Mouse (Mus musculus) heart, embryonic 12.5 days (tissue): ENCODE data around the gene Kif1b. TPM values are rescaled to one million over a fixed set of nuclear protein-coding genes. Genes with fewer than 3 reads are reported as not detected.

ENCODE experiments used
- ATAC-seq: fragments of 200-750 bp; cut with Nextera tagmentation; 2 replicates; pipeline ENCODE4 v1.8.0; 2017; ENCODE audit warnings: moderate TSS enrichment, moderate library complexity; ENCODE audit not compliant: insufficient number of reproducible peaks, low FRiP score
- H3K27ac ChIP-seq: fragments of 300-500 bp; sonication (generic); 2 replicates; pipeline ENCODE4 v1.5.1; 2016; ENCODE audit warnings: mild to moderate bottlenecking, moderate library complexity; ENCODE audit not compliant: poor library complexity, severe bottlenecking
- H3K27me3 ChIP-seq: fragments of 300-500 bp; sonication (generic); replicated peaks from 2 replicates; pipeline ENCODE4 v1.6.1; 2016; ENCODE audit warnings: mild to moderate bottlenecking, moderate library complexity
- H3K36me3 ChIP-seq: fragments of 300-500 bp; sonication (generic); 2 replicates; pipeline ENCODE4 v1.6.1; 2016; ENCODE audit warnings: mild to moderate bottlenecking, moderate library complexity
- H3K4me1 ChIP-seq: fragments of 300-500 bp; sonication (generic); replicated peaks from 2 replicates; pipeline ENCODE4 v1.6.1; 2016; ENCODE audit warnings: mild to moderate bottlenecking
- H3K4me2 ChIP-seq: fragments of 300-500 bp; sonication (generic); 2 replicates; pipeline ENCODE4 v1.6.1; 2016; ENCODE audit warnings: mild to moderate bottlenecking, moderate library complexity
- H3K4me3 ChIP-seq: fragments of 300-500 bp; sonication (generic); 2 replicates; pipeline ENCODE4 v1.5.1; 2016; ENCODE audit warnings: mild to moderate bottlenecking
- H3K9ac ChIP-seq: fragments of 300-500 bp; sonication (generic); 2 replicates; pipeline ENCODE4 v1.6.1; 2016; ENCODE audit warnings: mild to moderate bottlenecking, moderate library complexity
- H3K9me3 ChIP-seq: fragments of 300-500 bp; sonication (generic); replicated peaks from 2 replicates; pipeline ENCODE4 v1.6.1; 2016; ENCODE audit warnings: mild to moderate bottlenecking, moderate library complexity
- WGBS: fragments of 180-500 bp; shearing (Covaris S2); methylation state at CpG from one replicate; pipeline ENCODE4 v1.1.7; 2016; 5-methylcytosine and 5-hydroxymethylcytosine counted together
- polyA plus RNA-seq: library from polyadenylated mRNA; unstranded; fragments of >200 nt; fragmentation: Nextera tagmentation; extraction: Ambion mirVana; gene quantifications from 2 replicates; pipeline ENCODE4 v1.2.1, GENCODE M21; 2016

Gene Kif1b
- polyA plus RNA-seq, 1 experiment from 2014 or later = 60.1 TPM

GRCm38 (mm10) chr4:149188563-149188962 lies 118.9 kb downstream of the Kif1b start:
- ATAC-seq = no peak
- Histone ChIP-seq H3K27ac (no peak overlapping the region), H3K9ac (no peak overlapping the region), H3K36me3 (peaks cover 83% of the 10 kb centered on the region), H3K27me3 (no peaks in the 10 kb centered on the region), H3K4me3 (no peak overlapping the region), H3K4me2 (no peak overlapping the region), H3K9me3 (no peaks in the 10 kb centered on the region; the same call in 1 of the 2 replicates), H3K4me1 (no peaks in the 10 kb centered on the region)
- 87% methylated on average over 2 of the region's 2 CpGs for WGBS

DNA sequence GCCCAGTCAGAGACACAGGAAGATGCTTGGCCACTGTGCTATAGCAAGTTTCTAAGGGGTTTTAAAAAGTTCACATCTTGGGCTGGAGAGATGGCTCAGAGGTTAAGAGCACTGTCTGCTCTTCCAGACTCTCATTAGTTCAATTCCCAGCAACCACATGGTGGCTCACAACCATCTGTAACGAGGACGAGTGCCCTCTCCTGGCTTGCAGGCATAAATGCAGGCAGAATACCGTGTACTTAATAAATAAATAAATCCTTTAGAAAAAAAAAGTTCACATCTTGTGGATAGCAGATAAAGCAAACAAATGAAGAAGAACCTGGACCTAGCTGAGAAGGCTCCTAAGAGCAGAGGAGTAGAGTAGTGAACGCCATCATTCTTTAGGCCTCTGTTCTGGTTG lies 124.7 kb downstream of the Kif1b start:
- H3K9me3 ChIP-seq = no peaks in the 10 kb centered on the region
- no peak for ATAC-seq
- peaks cover 87% of the 10 kb centered on the region for H3K36me3 ChIP-seq
- H3K9ac ChIP-seq = no peak overlapping the region
- 49% methylated on average over 4 of the region's 4 CpGs for WGBS
- H3K4me1 ChIP-seq = no peaks in the 10 kb centered on the region
- H3K4me3 ChIP-seq = no peak overlapping the region
- no peak overlapping the region for H3K27ac ChIP-seq
- H3K4me2 ChIP-seq = no peak overlapping the region
- H3K27me3 ChIP-seq = no peaks in the 10 kb centered on the region

DNA sequence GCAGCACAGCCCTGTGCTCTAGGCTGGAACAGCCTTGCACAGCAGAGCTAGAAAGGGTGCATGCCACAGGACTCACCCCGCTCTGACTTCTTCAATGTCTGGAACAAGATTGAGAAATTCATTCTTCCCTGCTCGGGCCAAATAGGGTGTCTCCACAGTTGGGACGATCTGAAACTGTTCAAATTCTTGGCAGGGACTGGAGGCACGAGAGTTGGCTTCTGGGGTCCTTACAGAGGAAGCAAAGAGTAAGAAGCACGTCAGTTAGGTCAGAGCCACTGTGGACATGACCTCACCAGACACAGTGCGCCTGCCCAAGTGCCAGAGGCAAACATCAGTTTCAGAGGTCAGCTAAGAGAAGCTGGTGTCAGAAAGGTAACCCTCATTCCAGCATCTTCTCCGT lies 125.3 kb downstream of the Kif1b start:
- Histone ChIP-seq H3K36me3 (peaks cover 81% of the 10 kb centered on the region), H3K9ac (no peak overlapping the region), H3K9me3 (no peaks in the 10 kb centered on the region), H3K27me3 (no peaks in the 10 kb centered on the region), H3K27ac (no peak overlapping the region), H3K4me2 (no peak overlapping the region), H3K4me1 (no peaks in the 10 kb centered on the region), H3K4me3 (no peak overlapping the region)
- no peak for ATAC-seq
- WGBS = 87% methylated on average over 7 of the region's 7 CpGs

- no peak overlapping the region for H3K4me3 ChIP-seq
- no peak overlapping the region for H3K27ac ChIP-seq
- no peaks in the 10 kb centered on the region for H3K4me1 ChIP-seq
- WGBS = 51% methylated on average over 4 of the region's 4 CpGs
- H3K9me3 ChIP-seq = no peaks in the 10 kb centered on the region
- H3K36me3 ChIP-seq = peaks cover 62% of the 10 kb centered on the region
- H3K27me3 ChIP-seq = no peaks in the 10 kb centered on the region
- no peak for ATAC-seq
- no peak overlapping the region for H3K9ac ChIP-seq
- no peak overlapping the region for H3K4me2 ChIP-seq
These were observed 127.9 kb downstream of the Kif1b start for GRCm38 (mm10) chr4:149179573-149179972.

DNA sequence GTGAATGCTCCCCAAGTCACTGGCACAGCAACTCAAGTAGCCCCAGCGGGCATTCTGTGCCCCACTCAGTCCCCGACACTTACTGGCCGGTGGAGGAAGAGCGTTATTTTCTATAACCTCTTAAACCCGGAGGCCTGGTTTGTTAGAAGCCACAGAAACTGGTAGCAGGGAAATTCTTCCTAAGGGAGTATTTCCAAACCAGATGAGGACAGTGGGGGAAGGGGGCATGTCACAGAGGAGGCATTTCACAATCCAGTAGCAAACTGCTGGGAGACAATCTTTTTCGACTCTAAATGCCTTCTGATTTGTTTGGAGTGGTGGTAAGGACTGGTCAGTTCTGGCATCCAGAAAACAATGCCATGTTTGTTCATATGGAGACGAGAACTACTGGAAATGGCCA lies 128.3 kb downstream of the Kif1b start:
- Histone ChIP-seq H3K9ac (no peak overlapping the region), H3K4me3 (no peak overlapping the region), H3K4me1 (no peaks in the 10 kb centered on the region), H3K27ac (no peak overlapping the region), H3K4me2 (no peak overlapping the region), H3K36me3 (peaks cover 58% of the 10 kb centered on the region), H3K27me3 (no peaks in the 10 kb centered on the region), H3K9me3 (no peaks in the 10 kb centered on the region)
- WGBS = 73% methylated on average over 7 of the region's 7 CpGs
- ATAC-seq = no peak

- Histone ChIP-seq H3K27ac (no peak overlapping the region), H3K9ac (no peak overlapping the region), H3K36me3 (peaks cover 49% of the 10 kb centered on the region), H3K27me3 (no peaks in the 10 kb centered on the region), H3K4me1 (no peaks in the 10 kb centered on the region), H3K9me3 (no peaks in the 10 kb centered on the region), H3K4me3 (no peak overlapping the region), H3K4me2 (no peak overlapping the region)
- 84% methylated on average over 7 of the region's 7 CpGs for WGBS
- ATAC-seq = no peak
These were observed 129.2 kb downstream of the Kif1b start for GRCm38 (mm10) chr4:149178328-149178727.

DNA sequence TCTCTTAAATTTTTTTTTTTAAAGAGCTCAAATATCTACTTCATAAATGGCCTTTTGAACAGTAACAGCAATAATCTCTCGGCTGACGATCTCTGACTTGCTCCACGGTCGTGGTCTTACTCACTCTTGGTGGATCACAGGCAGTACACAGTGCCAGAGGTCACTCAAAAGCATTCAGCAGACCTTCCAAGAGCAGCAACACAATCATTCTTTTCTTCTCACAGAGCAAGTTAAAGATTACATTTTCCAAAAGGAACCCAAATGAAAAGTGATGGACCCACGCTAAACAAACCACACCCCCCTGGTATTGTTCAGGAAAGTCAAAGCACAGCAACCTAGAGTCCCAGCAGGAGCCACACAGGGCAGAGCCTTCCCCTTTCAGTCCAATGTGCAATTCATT lies 130.4 kb downstream of the Kif1b start:
- no peak overlapping the region for H3K27ac ChIP-seq
- H3K4me2 ChIP-seq = no peak overlapping the region
- H3K27me3 ChIP-seq = no peaks in the 10 kb centered on the region
- 68% methylated on average over 5 of the region's 5 CpGs for WGBS
- peaks cover 6% of the 10 kb centered on the region; the same call in 1 of the 2 replicates for H3K4me1 ChIP-seq
- no peak for ATAC-seq
- no peak overlapping the region for H3K4me3 ChIP-seq
- no peak overlapping the region for H3K9ac ChIP-seq
- H3K36me3 ChIP-seq = peaks cover 37% of the 10 kb centered on the region
- H3K9me3 ChIP-seq = no peaks in the 10 kb centered on the region

DNA sequence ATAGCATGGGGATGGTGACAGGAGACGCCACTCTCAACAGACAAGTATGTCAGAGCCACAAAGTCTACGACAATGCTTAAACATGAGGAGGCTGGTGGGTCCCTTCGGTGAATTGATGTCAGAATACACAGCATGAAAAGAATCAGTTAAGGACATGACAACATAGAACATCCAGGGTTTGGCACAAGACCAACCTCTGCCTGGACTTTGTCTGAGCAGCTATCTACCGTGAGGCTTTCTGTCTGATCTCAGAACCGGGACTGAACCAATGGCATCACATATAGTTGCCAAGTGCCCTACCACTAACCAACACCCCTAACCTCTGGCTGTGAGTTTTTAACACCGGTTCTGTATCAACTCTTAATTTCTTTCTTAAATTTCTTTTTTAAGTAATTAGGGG lies 130.8 kb downstream of the Kif1b start:
- Histone ChIP-seq H3K4me2 (no peak overlapping the region), H3K9ac (no peak overlapping the region), H3K9me3 (no peaks in the 10 kb centered on the region), H3K36me3 (peaks cover 33% of the 10 kb centered on the region), H3K4me3 (no peak overlapping the region), H3K27me3 (no peaks in the 10 kb centered on the region), H3K4me1 (peaks cover 6% of the 10 kb centered on the region; the same call in 1 of the 2 replicates), H3K27ac (no peak overlapping the region)
- WGBS = 66% methylated on average over 6 of the region's 6 CpGs
- no peak for ATAC-seq

DNA sequence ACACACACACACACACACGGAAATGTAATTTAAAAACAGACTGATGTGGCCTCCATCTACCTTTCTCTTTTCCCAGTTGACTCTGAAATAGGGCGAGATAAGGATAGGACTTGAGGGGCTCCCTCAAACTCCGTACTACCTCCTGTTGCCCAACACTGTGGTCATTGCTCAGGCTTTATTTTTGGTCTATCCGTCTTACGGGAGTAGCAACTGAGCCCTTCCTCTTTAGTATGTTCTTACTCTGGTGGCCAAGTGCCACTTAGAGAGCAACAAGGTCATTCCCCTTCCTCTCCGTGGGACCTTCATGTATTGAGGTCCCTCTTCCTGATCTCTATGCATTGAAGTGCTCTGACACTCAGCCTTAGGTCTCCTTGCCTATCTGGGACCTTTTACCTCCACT lies 133.8 kb downstream of the Kif1b start:
- Histone ChIP-seq H3K27ac (no peak overlapping the region), H3K9ac (no peak overlapping the region), H3K27me3 (no peaks in the 10 kb centered on the region), H3K4me3 (no peak overlapping the region), H3K9me3 (no peaks in the 10 kb centered on the region), H3K36me3 (peaks cover 9% of the 10 kb centered on the region), H3K4me1 (peaks cover 11% of the 10 kb centered on the region; the same call in 1 of the 2 replicates), H3K4me2 (no peak overlapping the region)
- ATAC-seq = no peak
- WGBS = 70% methylated on average over 6 of the region's 6 CpGs

DNA sequence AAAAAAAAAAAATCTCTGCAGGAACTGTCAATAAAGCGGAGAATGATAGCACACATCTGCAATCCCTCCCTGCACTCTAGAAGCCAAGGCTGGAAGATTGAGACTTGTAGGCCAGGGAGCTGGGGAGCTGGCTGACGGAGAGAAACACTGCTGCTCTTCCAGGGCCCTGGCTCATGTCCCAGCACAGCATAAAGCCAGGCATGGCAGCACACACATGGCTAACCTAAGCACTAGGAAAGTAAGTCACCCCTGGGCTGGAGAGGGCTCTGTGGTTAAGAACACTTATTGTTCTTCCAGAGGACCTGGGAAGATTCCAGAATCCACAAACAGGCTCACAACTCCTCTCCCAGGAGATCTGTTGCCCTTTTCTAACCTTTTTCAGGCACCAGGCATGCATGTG lies 134.8 kb downstream of the Kif1b start:
- Histone ChIP-seq H3K4me3 (no peak overlapping the region), H3K27ac (no peak overlapping the region), H3K4me2 (no peak overlapping the region), H3K9ac (no peak overlapping the region), H3K36me3 (peaks cover 4% of the 10 kb centered on the region), H3K9me3 (no peaks in the 10 kb centered on the region), H3K27me3 (no peaks in the 10 kb centered on the region), H3K4me1 (peaks cover 14% of the 10 kb centered on the region)
- ATAC-seq = no peak
- WGBS = 67% methylated on average over 2 of the region's 2 CpGs

GRCm38 (mm10) chr4:149172083-149172482 lies 135.4 kb downstream of the Kif1b start:
- 90% methylated on average over 5 of the region's 5 CpGs for whole genome bisulfite sequencing
- no peak overlapping the region for H3K9ac ChIP-seq

GRCm38 (mm10) chr4:149171581-149171981 lies 135.9 kb downstream of the Kif1b start:
- Histone ChIP-seq H3K36me3 (peaks cover 4% of the 10 kb centered on the region), H3K4me3 (no peak overlapping the region), H3K9ac (no peak overlapping the region), H3K4me1 (peaks cover 15% of the 10 kb centered on the region), H3K4me2 (no peak overlapping the region), H3K27me3 (no peaks in the 10 kb centered on the region), H3K27ac (no peak overlapping the region), H3K9me3 (no peaks in the 10 kb centered on the region)
- no peak for ATAC-seq
- WGBS = 69% methylated on average over 5 of the region's 5 CpGs

More at GRCm38 (mm10) chr4:149172083-149172482, 135.4 kb downstream of the Kif1b start:
- H3K4me2 ChIP-seq = no peak overlapping the region
- H3K27ac ChIP-seq = no peak overlapping the region
- peaks cover 4% of the 10 kb centered on the region for H3K36me3 ChIP-seq
- no peaks in the 10 kb centered on the region for H3K9me3 ChIP-seq
- no peak overlapping the region for H3K4me3 ChIP-seq
- ATAC-seq = peak; percentile 76
- peaks cover 15% of the 10 kb centered on the region for H3K4me1 ChIP-seq
- H3K27me3 ChIP-seq = no peaks in the 10 kb centered on the region
